Mouse (Mus musculus): ENCODE results near the gene Mup16. TPM values are rescaled to one million over a fixed set of nuclear protein-coding genes. Genes with fewer than 3 reads are reported as not detected.

Mup16 gene
- polyA plus RNA-seq (2017; shearing (Covaris generic)) = not detected

GRCm38 (mm10) chr4:61519431-61519830, at the start of gene Mup16:
Mup16 (minus strand) TSS chr4:61519531.

Other genes with a start within 250 kb of the Mup16 start
- gene Mup14, start 215.5 kb downstream of the Mup16 start, polyA plus RNA-seq (2017; shearing (Covaris generic)) = not detected
- gene Mup15, start 79.8 kb downstream of the Mup16 start, polyA plus RNA-seq (2017; shearing (Covaris generic)) = not detected
- not detected for gene Mup17, start 76.3 kb upstream of the Mup16 start, polyA plus RNA-seq (2017; shearing (Covaris generic))
- not detected for gene Mup18, start 154.6 kb upstream of the Mup16 start, polyA plus RNA-seq (2017; shearing (Covaris generic))